Mouse (Mus musculus) midbrain, embryonic 14.5 days (tissue): Measurements from ENCODE around the gene Clasp2. TPM values are rescaled to one million over a fixed set of nuclear protein-coding genes. Genes with fewer than 3 reads are reported as not detected.
A peak's percentile ranks its signal among the peaks of the same experiment; 100 is the strongest.

Experiments
- ATAC-seq: fragments of 200-750 bp; cut with Nextera tagmentation; 2 replicates; pipeline ENCODE4 v1.8.0; 2017; ENCODE audit warnings: moderate number of reproducible peaks, moderate library complexity; ENCODE audit not compliant: low FRiP score, low TSS enrichment
- DNase-seq: peaks from one replicate; pipeline ENCODE4 v3.0.0-alpha.2; 2015
- H3K27ac ChIP-seq: fragments of 300-500 bp; sonication (generic); replicated peaks from 2 replicates; pipeline ENCODE4 v1.5.1; 2014; ENCODE audit warnings: mild to moderate bottlenecking, low read depth, low read length, moderate library complexity
- H3K27me3 ChIP-seq: fragments of 300-500 bp; sonication (generic); 2 replicates; pipeline ENCODE4 v1.6.1; 2014; ENCODE audit warnings: low read length, control low read depth, mixed read lengths; ENCODE audit not compliant: control insufficient read depth, insufficient read depth
- H3K36me3 ChIP-seq: fragments of 300-500 bp; sonication (generic); 2 replicates; pipeline ENCODE4 v1.6.1; 2014; ENCODE audit warnings: low read length, control low read depth; ENCODE audit not compliant: control insufficient read depth, insufficient read depth
- H3K4me1 ChIP-seq: fragments of 300-500 bp; sonication (generic); 2 replicates; pipeline ENCODE4 v1.6.1; 2014; ENCODE audit warnings: mild to moderate bottlenecking, antibody characterized with exemption, low read length, control low read depth; ENCODE audit not compliant: control insufficient read depth, insufficient read depth
- H3K4me2 ChIP-seq: fragments of 300-500 bp; sonication (generic); 2 replicates; pipeline ENCODE4 v1.6.1; 2014; ENCODE audit warnings: mild to moderate bottlenecking, low read length, moderate library complexity
- H3K4me3 ChIP-seq: fragments of 300-500 bp; sonication (generic); replicated peaks from 2 replicates; pipeline ENCODE4 v1.5.1; 2014; ENCODE audit warnings: low read depth, low read length
- H3K9ac ChIP-seq: fragments of 300-500 bp; sonication (generic); replicated peaks from 2 replicates; pipeline ENCODE4 v1.6.1; 2014; ENCODE audit warnings: mild to moderate bottlenecking, low read length, moderate library complexity
- H3K9me3 ChIP-seq: fragments of 300-500 bp; sonication (generic); 2 replicates; pipeline ENCODE4 v1.6.1; 2016; ENCODE audit warnings: low read length, control low read depth, mixed read lengths; ENCODE audit not compliant: control insufficient read depth
- WGBS: fragments of 180-500 bp; shearing (Covaris S2); extraction: QIAGEN DNeasy Blood & Tissue Kit; methylation state at CpG from one replicate; pipeline ENCODE4 v1.1.7; 2014; 5-methylcytosine and 5-hydroxymethylcytosine counted together
- polyA plus RNA-seq: library from polyadenylated mRNA; unstranded; fragments of >200 nt; fragmentation: Nextera tagmentation; extraction: Ambion mirVana; gene quantifications from 2 replicates; pipeline ENCODE4 v1.2.1, GENCODE M21; 2014

Gene Clasp2
- polyA plus RNA-seq: 150 and 152 TPM in 2 replicates

- Histone ChIP-seq H3K27ac (peak within 1 kb of the TSS; percentile 55), H3K27me3 (no peaks in the 10 kb centered on the region), H3K4me3 (peak within 1 kb of the TSS; percentile 94), H3K9me3 (no peaks in the 10 kb centered on the region), H3K9ac (peak within 1 kb of the TSS; percentile 67), H3K4me1 (0 out of 2 replicates have a peak, but pooled peaks cover 4% of the 10 kb centered on the region), H3K36me3 (no peaks in the 10 kb centered on the region), H3K4me2 (peak within 1 kb of the TSS; percentile 65)
- WGBS: under 1% methylated on average over 63 of the region's 63 CpGs
- DNase-seq (peak; percentile 93), ATAC-seq (peak; percentile 97)
These were observed at the start of gene Clasp2 for GRCm38 (mm10) chr9:113741108-113741636. Gene Clasp2, plus strand, starts transcription at chr9:113741473.

GRCm38 (mm10) chr9:113701441-113702160, 39.7 kb upstream of the Clasp2 start:
- 94% methylated on average over 5 of the region's 5 CpGs for WGBS
- Histone ChIP-seq H3K4me3 (no peak overlapping the region), H3K9me3 (no peaks in the 10 kb centered on the region), H3K4me1 (peaks cover 13% of the 10 kb centered on the region), H3K27ac (no peak overlapping the region), H3K9ac (no peak overlapping the region), H3K36me3 (peaks cover 10% of the 10 kb centered on the region), H3K4me2 (no peak overlapping the region), H3K27me3 (no peaks in the 10 kb centered on the region)
- ATAC-seq: no peak
- no peak for DNase-seq

GRCm38 (mm10) chr9:113706108-113706507, 35.2 kb upstream of the Clasp2 start:
- peak overlapping the region; percentile 72 for H3K4me2 ChIP-seq
- no peak overlapping the region for H3K4me3 ChIP-seq
- no peak overlapping the region for H3K27ac ChIP-seq
- no peaks in the 10 kb centered on the region for H3K36me3 ChIP-seq
- H3K9ac ChIP-seq: peak overlapping the region; percentile 36; the same call in 1 of the 2 replicates
- 95% methylated on average over 2 of the region's 2 CpGs for WGBS
- H3K4me1 ChIP-seq: peaks cover 21% of the 10 kb centered on the region
- no peak for ATAC-seq
- no peaks in the 10 kb centered on the region for H3K9me3 ChIP-seq
- DNase-seq: no peak
- H3K27me3 ChIP-seq: no peaks in the 10 kb centered on the region

GRCm38 (mm10) chr9:113706841-113707240, 34.4 kb upstream of the Clasp2 start:
- H3K27me3 ChIP-seq: no peaks in the 10 kb centered on the region
- WGBS: 72% methylated on average over 9 of the region's 9 CpGs
- H3K27ac ChIP-seq: no peak overlapping the region
- peak overlapping the region; percentile 98 for H3K4me3 ChIP-seq
- ATAC-seq: no peak
- peak overlapping the region; percentile 36 for H3K9ac ChIP-seq
- H3K36me3 ChIP-seq: no peaks in the 10 kb centered on the region
- peak overlapping the region; percentile 72 for H3K4me2 ChIP-seq
- H3K9me3 ChIP-seq: no peaks in the 10 kb centered on the region
- peaks cover 21% of the 10 kb centered on the region for H3K4me1 ChIP-seq
- no peak for DNase-seq

GRCm38 (mm10) chr9:113707481-113708360, 33.6 kb upstream of the Clasp2 start, which contains the start of gene Pdcd6ip:
Gene Pdcd6ip, minus strand, starts transcription at chr9:113708259.
- no peaks in the 10 kb centered on the region for H3K36me3 ChIP-seq
- ATAC-seq (peak; percentile 94), DNase-seq (peak; percentile 96)
- peak within 1 kb of the TSS; percentile 98 for H3K4me3 ChIP-seq
- H3K9me3 ChIP-seq: no peaks in the 10 kb centered on the region
- H3K9ac ChIP-seq: peak within 1 kb of the TSS; percentile 85
- peak within 1 kb of the TSS; percentile 78 for H3K27ac ChIP-seq
- peaks cover 21% of the 10 kb centered on the region for H3K4me1 ChIP-seq
- WGBS: 2% methylated on average over 77 of the region's 77 CpGs
- H3K4me2 ChIP-seq: peak within 1 kb of the TSS; percentile 72
- H3K27me3 ChIP-seq: no peaks in the 10 kb centered on the region

GRCm38 (mm10) chr9:113708361-113709280, 32.7 kb upstream of the Clasp2 start:
- Histone ChIP-seq H3K4me2 (peak overlapping the region; percentile 72), H3K36me3 (no peaks in the 10 kb centered on the region), H3K9me3 (no peaks in the 10 kb centered on the region), H3K4me3 (peak overlapping the region; percentile 98), H3K27ac (no peak overlapping the region), H3K4me1 (peaks cover 21% of the 10 kb centered on the region), H3K9ac (peak overlapping the region; percentile 85; the same call in 1 of the 2 replicates), H3K27me3 (no peaks in the 10 kb centered on the region)
- ATAC-seq (peak; percentile 51), DNase-seq (peak; percentile 2)
- 60% methylated on average over 19 of the region's 19 CpGs for WGBS

- ATAC-seq (no peak), DNase-seq (no peak)
- H3K4me2 ChIP-seq: no peak overlapping the region
- peaks cover 15% of the 10 kb centered on the region for H3K4me1 ChIP-seq
- H3K36me3 ChIP-seq: no peaks in the 10 kb centered on the region
- no peak overlapping the region for H3K4me3 ChIP-seq
- H3K27me3 ChIP-seq: no peaks in the 10 kb centered on the region
- no peak overlapping the region for H3K9ac ChIP-seq
- WGBS: 76% methylated on average over 12 of the region's 12 CpGs
- no peaks in the 10 kb centered on the region for H3K9me3 ChIP-seq
- no peak overlapping the region for H3K27ac ChIP-seq
These were observed 30.4 kb upstream of the Clasp2 start for GRCm38 (mm10) chr9:113710871-113711270.

- H3K9me3 ChIP-seq: no peaks in the 10 kb centered on the region
- H3K27me3 ChIP-seq: no peaks in the 10 kb centered on the region
- H3K4me3 ChIP-seq: no peak overlapping the region
- H3K27ac ChIP-seq: no peak overlapping the region
- WGBS: 40% methylated on average over 5 of the region's 5 CpGs
- ATAC-seq (no peak), DNase-seq (peak; percentile 64)
- no peak overlapping the region for H3K4me2 ChIP-seq
- H3K9ac ChIP-seq: no peak overlapping the region
- H3K36me3 ChIP-seq: no peaks in the 10 kb centered on the region
- H3K4me1 ChIP-seq: no peaks in the 10 kb centered on the region
These were observed 22.2 kb upstream of the Clasp2 start for GRCm38 (mm10) chr9:113719063-113719462.
